Mouse (Mus musculus): ENCODE measurements around the gene Pick1.
A peak's percentile ranks its signal among the peaks of the same experiment; 100 is the strongest.
"Not testable (repeated sequence)": the region's sequence is repeated elsewhere in the genome, so short reads cannot be mapped to it uniquely, and the experiment has no call there.

Pick1 gene

GRCm38 (mm10) chr15:79229058-79229821, at the start of gene Pick1, which contains the start of gene Gm49486:
Gene Pick1 (plus strand): TSS chr15:79229173.
Gene Gm49486 (plus strand): TSS chr15:79229391.
- peak; percentile 96 for DNase-seq

- no peak for DNase-seq
These were observed 43.8 kb upstream of the Pick1 start for GRCm38 (mm10) chr15:79185213-79185612.

- DNase-seq = no peak
These were observed 41.2 kb upstream of the Pick1 start for GRCm38 (mm10) chr15:79187819-79188218.

DNA sequence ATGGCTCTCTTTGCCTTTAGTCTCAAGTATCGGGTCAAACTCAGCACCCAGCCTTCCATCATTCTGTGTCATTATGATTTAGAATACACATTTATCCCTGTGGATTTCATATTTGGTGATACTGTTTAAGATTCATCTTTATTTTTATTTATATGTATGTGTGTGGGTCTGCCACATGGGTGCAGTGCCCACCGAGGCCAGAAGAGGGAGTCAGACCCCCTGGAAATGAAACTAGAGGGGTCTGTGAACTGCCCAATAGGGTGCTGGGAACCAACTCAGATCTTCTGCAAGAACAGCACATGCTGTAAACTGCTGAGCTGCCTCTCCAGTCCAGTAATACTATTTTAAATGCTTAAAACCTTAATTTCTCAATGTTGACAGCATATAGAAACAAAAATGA, 37.5 kb upstream of the Pick1 start:
- no peak for DNase-seq

- DNase-seq = no peak
These were observed 36.5 kb upstream of the Pick1 start for GRCm38 (mm10) chr15:79192450-79192849.

DNA sequence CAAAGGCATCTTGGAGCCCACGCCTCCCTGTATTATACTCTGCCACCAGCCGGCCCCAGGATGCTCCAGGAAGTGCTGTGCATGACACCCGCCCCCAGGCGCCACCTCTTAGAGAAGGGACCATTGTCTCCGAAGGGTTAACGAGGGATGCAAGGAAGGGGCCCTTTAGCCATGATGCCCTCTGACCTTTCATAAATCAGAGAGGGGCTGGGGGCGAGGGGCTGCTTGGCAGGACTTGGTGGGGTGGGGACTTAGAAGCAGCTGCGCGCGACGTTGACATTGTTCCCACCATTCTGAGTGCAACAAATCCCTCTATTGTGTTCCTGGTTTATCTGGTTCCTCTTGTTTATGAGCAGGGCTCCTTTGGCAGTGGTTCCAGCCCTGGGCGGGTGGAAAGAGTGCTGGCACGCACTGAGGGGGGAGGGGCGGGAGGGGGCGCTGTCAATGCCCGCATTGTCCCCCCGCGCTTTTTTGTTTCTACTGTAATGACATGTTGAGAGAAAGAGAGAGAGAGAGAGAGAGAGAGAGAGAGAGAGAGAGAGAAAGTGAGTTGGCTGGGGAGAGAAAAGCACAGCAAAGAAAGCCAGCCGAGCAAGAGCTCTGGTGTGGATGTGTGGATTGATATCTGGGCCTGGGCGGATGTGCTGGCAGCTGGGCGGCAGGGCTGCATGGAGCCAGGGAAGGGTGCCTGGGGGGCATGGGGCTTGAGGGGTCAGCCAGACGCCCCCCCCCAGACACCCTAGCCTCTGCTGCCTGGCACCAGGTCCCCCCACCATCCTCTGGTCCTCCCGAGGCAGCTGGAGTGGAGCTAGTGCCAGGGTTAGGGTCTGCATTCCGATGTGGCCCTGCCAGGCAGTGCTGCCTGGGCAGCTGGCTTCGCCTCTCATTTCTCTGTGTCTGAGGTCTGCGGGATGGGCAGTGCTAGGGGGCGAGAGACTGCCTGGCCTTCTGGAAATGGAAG, 35.8 kb upstream of the Pick1 start:
- DNase-seq = no peak

DNA sequence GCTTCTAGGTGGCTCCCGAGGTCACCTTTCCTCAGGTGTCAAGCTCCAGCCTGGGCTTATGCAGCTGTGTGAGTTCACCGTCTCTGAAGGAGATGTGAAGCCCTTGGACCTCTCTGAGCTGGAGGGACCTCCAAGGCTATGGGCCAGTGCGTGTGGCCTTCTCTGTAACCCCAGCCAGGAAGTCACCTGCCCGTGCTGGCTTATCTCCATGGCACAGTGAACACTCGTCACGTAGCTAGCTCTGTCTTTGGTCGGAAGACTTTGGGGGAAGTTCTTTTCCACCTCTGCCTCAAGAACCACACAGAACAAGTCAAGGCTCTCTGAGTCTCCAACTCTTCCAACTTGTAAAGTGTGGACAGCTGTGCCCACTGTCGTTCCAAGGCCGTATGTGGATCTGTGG, 34.9 kb upstream of the Pick1 start:
- DNase-seq = no peak

DNA sequence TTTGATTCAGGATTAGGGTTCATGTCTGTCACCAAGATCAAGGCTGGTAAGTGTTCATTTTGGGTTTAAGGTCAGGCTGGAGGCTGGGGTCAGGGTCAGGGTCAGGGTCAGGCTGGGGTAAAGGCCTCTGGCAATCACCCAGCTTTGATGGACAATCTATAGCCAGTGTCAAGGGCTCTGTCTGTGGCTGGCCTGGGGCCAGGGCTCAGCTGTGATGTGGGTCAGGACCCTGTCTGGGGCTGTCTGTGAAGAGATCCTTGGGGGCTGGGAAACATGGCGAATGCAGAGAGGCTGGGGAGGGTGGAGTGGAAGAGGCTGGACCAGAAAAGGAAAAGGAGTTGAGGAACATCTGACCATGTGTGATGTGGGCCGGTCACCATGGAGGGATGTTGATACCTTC, 34.0 kb upstream of the Pick1 start:
- DNase-seq = no peak

- no peak for DNase-seq
These were observed 33.5 kb upstream of the Pick1 start for GRCm38 (mm10) chr15:79195492-79195891.

- DNase-seq = no peak
These were observed 29.5 kb upstream of the Pick1 start for GRCm38 (mm10) chr15:79199390-79199976.

DNA sequence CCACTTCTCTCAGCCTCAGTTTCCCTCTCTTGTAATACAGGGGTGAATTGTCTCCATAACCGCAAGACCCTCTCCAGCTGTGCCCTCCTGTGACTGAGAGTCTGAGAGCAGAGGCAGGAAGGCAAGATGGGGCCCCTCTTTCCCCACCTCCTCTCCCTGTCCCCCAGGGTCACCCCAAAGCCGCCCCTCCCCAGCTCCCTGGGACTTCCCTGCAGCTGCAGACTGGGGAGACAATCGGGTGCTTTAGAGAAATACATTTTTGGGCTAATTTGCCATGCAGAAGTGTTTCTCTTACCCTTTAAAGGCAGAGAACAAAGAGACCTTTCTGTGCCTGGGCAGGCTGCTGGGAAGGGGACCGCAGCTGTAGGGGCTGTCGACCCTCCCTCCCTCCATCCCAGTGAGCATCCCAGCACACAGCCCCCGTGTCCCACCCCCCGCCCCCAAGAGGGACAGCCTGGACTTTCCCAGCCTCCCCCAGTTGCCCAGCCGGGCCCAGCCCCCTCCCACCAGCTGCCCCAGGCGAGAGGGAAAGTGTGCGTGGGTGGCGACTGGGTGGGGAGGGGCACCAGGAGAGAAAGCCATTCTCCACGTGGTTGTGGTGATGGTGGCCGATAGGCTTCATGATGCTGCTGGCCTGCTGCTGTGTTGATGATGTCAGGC, 27.4 kb upstream of the Pick1 start:
- no peak for DNase-seq

- DNase-seq = no peak
These were observed 26.4 kb upstream of the Pick1 start for GRCm38 (mm10) chr15:79202575-79202974.

DNA sequence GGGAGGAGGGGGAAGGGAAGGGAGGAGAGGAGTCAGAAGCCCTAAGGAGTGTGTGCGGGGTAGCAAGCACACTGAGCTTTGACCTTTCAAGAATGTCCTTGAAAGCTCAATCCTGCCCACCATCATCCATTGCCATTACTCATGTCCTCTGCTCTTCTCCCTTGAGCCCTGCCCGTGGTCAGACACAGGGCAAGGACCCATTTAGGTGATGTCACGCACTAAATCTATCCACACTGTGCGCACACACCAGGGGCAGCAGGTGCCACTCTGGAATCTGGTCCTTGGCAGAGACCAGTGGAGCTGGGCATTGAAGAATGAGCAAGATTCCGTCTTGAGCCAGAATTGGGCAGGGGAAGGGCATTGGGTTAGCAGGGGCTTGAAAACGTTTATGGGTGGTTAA, 20.8 kb upstream of the Pick1 start:
- DNase-seq = no peak

DNA sequence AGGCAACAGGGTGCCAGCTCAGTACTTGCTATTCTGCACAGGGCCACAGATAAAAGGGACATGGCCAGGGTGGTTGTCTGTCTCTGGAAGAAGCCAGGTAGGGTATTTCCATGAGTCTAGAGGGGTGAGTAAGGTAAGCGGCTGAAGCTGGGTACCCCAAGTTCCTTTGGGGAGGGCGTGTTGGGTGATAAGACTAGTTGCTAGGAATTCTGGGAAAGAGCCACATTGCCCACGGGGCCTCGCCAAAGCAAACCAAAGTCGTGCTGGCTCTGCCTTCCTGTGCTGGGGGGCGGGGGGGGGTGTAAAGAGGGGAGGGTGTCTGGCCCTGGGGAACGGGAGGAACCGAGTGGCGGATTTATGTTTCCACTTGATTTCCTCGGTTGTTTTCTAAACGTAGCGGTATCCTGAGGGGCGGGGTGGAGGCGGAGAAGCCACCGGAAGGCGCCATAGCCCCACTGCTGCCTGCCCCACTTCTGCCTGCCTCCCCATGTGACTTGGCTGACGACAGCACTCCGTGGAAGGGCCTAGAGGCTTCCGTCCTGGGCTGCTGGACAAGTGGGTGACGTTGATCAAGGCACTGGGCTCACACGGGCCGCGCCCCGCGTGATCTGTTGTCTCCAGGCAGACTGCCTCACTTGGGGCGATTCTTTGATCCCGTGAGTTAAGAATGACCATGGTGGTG, 20.1 kb upstream of the Pick1 start:
- DNase-seq = no peak

DNA sequence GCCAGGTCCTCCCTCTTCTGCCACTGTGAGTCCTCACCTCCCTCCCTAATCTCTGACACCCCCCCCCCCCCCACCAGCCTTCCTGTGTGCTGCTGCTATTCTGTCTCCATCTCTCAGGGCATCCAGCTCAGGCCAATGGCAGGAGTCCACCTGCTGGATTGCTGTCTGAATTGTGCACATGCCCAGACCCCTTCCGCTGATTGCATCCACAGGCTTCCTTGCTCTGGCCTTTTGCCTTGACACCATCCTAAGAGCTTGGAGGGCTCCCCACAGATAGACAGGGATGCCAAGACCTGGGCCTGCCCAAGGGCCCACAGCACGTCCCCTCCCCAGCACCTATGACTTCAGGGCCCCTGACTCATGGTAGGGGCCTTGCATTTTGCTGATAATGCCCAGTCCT, 18.6 kb upstream of the Pick1 start:
- DNase-seq = no peak

DNA sequence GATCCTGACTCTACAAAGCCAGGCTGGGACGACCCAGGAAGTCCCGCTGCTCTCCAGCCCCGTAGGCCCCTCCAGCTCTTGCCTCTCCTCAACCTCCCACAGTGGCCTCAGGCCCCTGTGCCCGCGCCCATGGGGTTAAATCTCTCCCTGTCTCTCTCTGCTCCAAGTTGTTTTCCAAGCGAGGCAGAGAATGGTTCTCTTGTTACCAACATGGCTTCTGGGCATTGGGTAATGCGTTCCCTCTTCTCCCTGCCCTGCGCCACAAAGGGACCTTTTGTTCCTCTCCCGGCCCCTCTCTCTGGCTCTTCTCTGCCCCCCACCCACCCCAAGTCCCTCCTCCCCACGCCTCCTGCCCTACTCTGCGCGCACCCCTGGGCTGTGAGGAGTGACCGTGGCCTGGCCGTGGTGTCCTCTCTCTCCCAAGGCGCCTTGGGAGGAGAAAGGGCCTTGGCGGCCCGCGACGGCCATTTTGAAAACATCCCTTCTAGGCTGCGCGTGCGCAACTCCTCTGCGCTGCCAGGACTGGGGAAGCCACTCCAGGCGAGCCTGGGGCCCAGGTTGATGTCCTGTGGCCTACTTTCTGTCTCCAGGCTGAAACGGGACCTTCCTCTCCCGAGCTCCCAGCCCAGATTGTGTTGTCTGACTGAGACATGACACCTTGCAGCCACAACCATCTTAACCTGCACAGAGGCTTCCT, 16.1 kb upstream of the Pick1 start:
- DNase-seq = no peak

- no peak for DNase-seq
These were observed 15.4 kb upstream of the Pick1 start for GRCm38 (mm10) chr15:79213591-79213990.

GRCm38 (mm10) chr15:79216191-79216590, 12.8 kb upstream of the Pick1 start:
- DNase-seq = no peak

- DNase-seq = no peak
These were observed 9.4 kb upstream of the Pick1 start for GRCm38 (mm10) chr15:79219572-79219971.

- no peak for DNase-seq
These were observed 5.3 kb upstream of the Pick1 start for GRCm38 (mm10) chr15:79223641-79224040.

GRCm38 (mm10) chr15:79224685-79225084, 4.3 kb upstream of the Pick1 start:
- peak; percentile 88 for DNase-seq

DNA sequence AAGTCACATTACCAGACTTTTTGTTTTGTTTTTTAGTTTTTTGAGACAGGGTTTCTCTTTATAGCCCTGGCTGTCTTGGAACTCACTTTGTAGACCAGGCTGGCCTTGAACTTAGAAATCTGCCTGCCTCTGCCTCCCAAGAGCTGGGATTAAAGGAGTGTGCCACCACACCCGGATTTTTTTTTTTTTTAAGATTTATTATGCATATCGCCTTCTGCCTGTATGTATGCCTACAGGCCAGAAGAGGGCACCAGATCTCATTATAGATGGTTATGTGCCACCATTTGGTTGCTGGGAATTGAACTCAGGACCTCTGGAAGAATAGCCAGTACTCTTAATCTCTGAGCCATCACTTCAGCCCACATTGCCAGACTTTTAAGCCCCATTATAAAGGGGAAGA, 3.2 kb upstream of the Pick1 start:
- not testable (repeated sequence) for DNase-seq

Data from cerebellum, adult 8-10 months (tissue).